Mouse (Mus musculus) midbrain, embryonic 15.5 days (tissue): Measurements from ENCODE around the gene Alkbh2. TPM values are rescaled to one million over a fixed set of nuclear protein-coding genes. Genes with fewer than 3 reads are reported as not detected.

Experiments used
- ATAC-seq: fragments of 200-750 bp; cut with Nextera tagmentation; replicated peaks from 2 replicates; pipeline ENCODE4 v1.8.0; 2017; ENCODE audit warnings: moderate TSS enrichment
- H3K27ac ChIP-seq: fragments of 300-500 bp; sonication (generic); 2 replicates; pipeline ENCODE4 v1.5.1; 2015; ENCODE audit warnings: mild to moderate bottlenecking, inconsistent platforms
- H3K27me3 ChIP-seq: fragments of 300-500 bp; sonication (generic); replicated peaks from 2 replicates; pipeline ENCODE4 v1.6.1; 2015; ENCODE audit warnings: inconsistent platforms
- H3K36me3 ChIP-seq: fragments of 300-500 bp; sonication (generic); replicated peaks from 2 replicates; pipeline ENCODE4 v1.6.1; 2015; ENCODE audit warnings: inconsistent platforms
- H3K4me1 ChIP-seq: fragments of 300-500 bp; sonication (generic); 2 replicates; pipeline ENCODE4 v1.6.1; 2015; ENCODE audit warnings: inconsistent platforms
- H3K4me2 ChIP-seq: fragments of 300-500 bp; sonication (generic); 2 replicates; pipeline ENCODE4 v1.6.1; 2015; ENCODE audit warnings: inconsistent platforms, mild to moderate bottlenecking, moderate library complexity
- H3K4me3 ChIP-seq: fragments of 300-500 bp; sonication (generic); 2 replicates; pipeline ENCODE4 v1.5.1; 2015; ENCODE audit warnings: mild to moderate bottlenecking, inconsistent platforms
- H3K9ac ChIP-seq: fragments of 300-500 bp; sonication (generic); 2 replicates; pipeline ENCODE4 v1.6.1; 2015; ENCODE audit warnings: mild to moderate bottlenecking, inconsistent platforms
- H3K9me3 ChIP-seq: fragments of 300-500 bp; sonication (generic); 2 replicates; pipeline ENCODE4 v1.6.1; 2016; ENCODE audit warnings: inconsistent platforms
- WGBS: fragments of 180-500 bp; shearing (Covaris S2); methylation state at CpG from one replicate; pipeline ENCODE4 v1.1.7; 2015; ENCODE audit warnings: mixed read lengths; 5-methylcytosine and 5-hydroxymethylcytosine counted together
- polyA plus RNA-seq: library from polyadenylated mRNA; unstranded; fragments of >200 nt; fragmentation: Nextera tagmentation; extraction: Ambion mirVana; gene quantifications from 2 replicates; pipeline ENCODE4 v1.2.1, GENCODE M21; 2015

The Alkbh2 gene
- polyA plus RNA-seq, 1 experiment from 2014 or later = 5.3 TPM

GRCm38 (mm10) chr5:114116586-114116985 is 11.4 kb downstream of the Alkbh2 start:
- Histone ChIP-seq H3K4me1 (no peaks in the 10 kb centered on the region), H3K4me3 (no peak overlapping the region), H3K27ac (no peak overlapping the region), H3K9me3 (no peaks in the 10 kb centered on the region), H3K27me3 (no peaks in the 10 kb centered on the region), H3K9ac (no peak overlapping the region), H3K36me3 (peaks cover 68% of the 10 kb centered on the region), H3K4me2 (no peak overlapping the region)
- ATAC-seq = no peak
- WGBS = 90% methylated on average over 7 of the region's 7 CpGs

DNA sequence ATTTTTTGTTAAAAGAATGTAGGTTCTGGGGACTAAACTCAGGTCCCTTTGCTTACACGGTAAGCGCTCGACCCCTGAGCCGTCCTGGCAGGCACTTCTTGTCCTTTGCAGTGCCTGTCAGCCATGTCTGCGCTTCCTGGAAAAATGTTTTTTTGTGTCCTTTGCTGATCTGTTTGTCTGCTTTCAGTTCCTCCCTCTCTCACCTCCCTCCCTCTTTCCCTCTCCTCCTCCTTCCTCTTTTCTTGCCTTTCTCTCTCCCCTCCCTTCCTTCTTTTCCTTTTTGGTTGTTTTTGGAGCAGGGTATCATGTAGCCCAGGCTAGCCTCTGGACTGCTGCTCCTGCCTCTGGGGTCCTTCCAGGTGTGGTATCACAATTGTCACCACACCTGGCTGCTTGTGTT is 13.0 kb downstream of the Alkbh2 start:
- Histone ChIP-seq H3K4me1 (no peaks in the 10 kb centered on the region), H3K27ac (no peak overlapping the region), H3K27me3 (no peaks in the 10 kb centered on the region), H3K36me3 (peaks cover 61% of the 10 kb centered on the region), H3K4me3 (no peak overlapping the region), H3K9me3 (no peaks in the 10 kb centered on the region), H3K4me2 (no peak overlapping the region), H3K9ac (no peak overlapping the region)
- WGBS = 82% methylated on average over 5 of the region's 5 CpGs
- ATAC-seq = no peak

DNA sequence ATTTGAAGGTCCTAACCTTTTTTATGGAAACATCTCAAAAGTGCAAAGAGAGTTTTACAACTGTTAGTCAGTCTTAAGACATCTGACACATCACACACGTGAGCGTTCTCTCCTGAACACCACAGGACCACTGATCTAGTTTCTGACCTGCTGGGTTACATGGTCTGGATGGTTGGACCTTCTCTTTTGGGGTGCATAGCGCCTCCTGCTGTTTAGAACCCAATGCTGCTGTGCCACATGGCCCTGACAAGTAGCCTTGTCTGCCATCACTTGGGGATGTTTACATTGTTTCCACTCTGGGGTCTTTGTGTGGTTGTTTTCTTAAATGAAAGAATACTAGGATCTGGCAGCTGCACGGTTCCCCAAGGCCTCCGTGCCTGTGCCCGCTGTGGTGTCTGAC is 14.7 kb downstream of the Alkbh2 start:
- H3K4me3 ChIP-seq = no peak overlapping the region
- H3K9ac ChIP-seq = no peak overlapping the region
- peaks cover 73% of the 10 kb centered on the region for H3K36me3 ChIP-seq
- no peak overlapping the region for H3K4me2 ChIP-seq
- H3K4me1 ChIP-seq = no peaks in the 10 kb centered on the region
- no peak for ATAC-seq
- H3K27me3 ChIP-seq = no peaks in the 10 kb centered on the region
- WGBS = 84% methylated on average over 6 of the region's 6 CpGs
- no peaks in the 10 kb centered on the region for H3K9me3 ChIP-seq
- H3K27ac ChIP-seq = no peak overlapping the region

GRCm38 (mm10) chr5:114106391-114106935 is 21.6 kb downstream of the Alkbh2 start:
- Histone ChIP-seq H3K9ac (no peak overlapping the region), H3K4me2 (no peak overlapping the region), H3K4me3 (no peak overlapping the region), H3K27ac (no peak overlapping the region), H3K27me3 (no peaks in the 10 kb centered on the region), H3K4me1 (peaks cover 12% of the 10 kb centered on the region), H3K9me3 (no peaks in the 10 kb centered on the region), H3K36me3 (peaks cover 52% of the 10 kb centered on the region)
- 93% methylated on average over 16 of the region's 16 CpGs for WGBS
- no peak for ATAC-seq

DNA sequence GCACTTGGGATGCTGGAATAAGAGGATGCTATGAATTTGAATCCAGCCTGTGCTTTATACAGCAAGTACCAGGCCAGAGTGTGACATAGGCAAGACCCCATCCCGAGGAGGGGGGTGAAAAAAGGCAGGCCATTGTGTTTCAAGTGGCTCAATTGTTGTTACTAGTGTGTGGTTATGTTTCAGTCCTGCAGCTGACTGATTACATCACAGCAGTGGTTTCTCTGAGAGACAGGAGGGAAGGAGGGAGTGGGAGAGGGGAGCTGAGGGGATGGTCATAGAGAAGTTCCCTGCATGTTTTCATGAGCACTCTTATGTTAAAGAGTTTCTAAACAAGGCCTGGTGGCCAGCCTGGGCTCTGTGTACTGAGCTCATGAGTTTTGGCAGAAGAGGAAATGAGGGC is 25.2 kb downstream of the Alkbh2 start:
- Histone ChIP-seq H3K4me2 (no peak overlapping the region), H3K36me3 (peaks cover 23% of the 10 kb centered on the region), H3K9ac (no peak overlapping the region), H3K4me3 (no peak overlapping the region), H3K27me3 (0 out of 2 replicates have a peak, but pooled peaks cover 3% of the 10 kb centered on the region), H3K9me3 (no peaks in the 10 kb centered on the region), H3K27ac (no peak overlapping the region), H3K4me1 (peaks cover 27% of the 10 kb centered on the region)
- WGBS = 78% methylated on average over 1 of the region's 1 CpGs
- no peak for ATAC-seq

GRCm38 (mm10) chr5:114101873-114102272 is 26.1 kb downstream of the Alkbh2 start:
- 84% methylated on average over 4 of the region's 4 CpGs for WGBS
- no peak for ATAC-seq
- Histone ChIP-seq H3K36me3 (peaks cover 17% of the 10 kb centered on the region; the same call in 1 of the 2 replicates), H3K9me3 (no peaks in the 10 kb centered on the region), H3K4me3 (no peak overlapping the region), H3K27me3 (0 out of 2 replicates have a peak, but pooled peaks cover 3% of the 10 kb centered on the region), H3K27ac (no peak overlapping the region), H3K4me1 (peaks cover 27% of the 10 kb centered on the region), H3K9ac (no peak overlapping the region), H3K4me2 (no peak overlapping the region)

GRCm38 (mm10) chr5:114100390-114101099 is 27.5 kb downstream of the Alkbh2 start:
- Histone ChIP-seq H3K36me3 (peaks cover 10% of the 10 kb centered on the region; the same call in 1 of the 2 replicates), H3K9ac (peak overlapping the region; percentile 94), H3K27me3 (0 out of 2 replicates have a peak, but pooled peaks cover 3% of the 10 kb centered on the region), H3K4me2 (peak overlapping the region; percentile 94), H3K9me3 (no peaks in the 10 kb centered on the region), H3K27ac (peak overlapping the region; percentile 86), H3K4me3 (peak overlapping the region; percentile 98), H3K4me1 (peaks cover 27% of the 10 kb centered on the region)
- ATAC-seq = peak; percentile 76
- WGBS = 3% methylated on average over 54 of the region's 64 CpGs

GRCm38 (mm10) chr5:114099709-114100389 is 28.2 kb downstream of the Alkbh2 start:
- H3K4me2 ChIP-seq = peak overlapping the region; percentile 94
- peak overlapping the region; percentile 94 for H3K9ac ChIP-seq
- H3K4me3 ChIP-seq = peak overlapping the region; percentile 98
- WGBS = 8% methylated on average over 37 of the region's 37 CpGs
- H3K9me3 ChIP-seq = no peaks in the 10 kb centered on the region
- H3K36me3 ChIP-seq = 0 out of 2 replicates have a peak, but pooled peaks cover 7% of the 10 kb centered on the region
- peaks cover 27% of the 10 kb centered on the region for H3K4me1 ChIP-seq
- 0 out of 2 replicates have a peak, but pooled peaks cover 3% of the 10 kb centered on the region for H3K27me3 ChIP-seq
- peak overlapping the region; percentile 86 for H3K27ac ChIP-seq
- ATAC-seq = peak; percentile 91

GRCm38 (mm10) chr5:114091057-114091807 is 36.8 kb downstream of the Alkbh2 start, which contains the start of gene Svop:
Svop (minus strand) TSS chr5:114091570.
- Histone ChIP-seq H3K4me3 (peak within 1 kb of the TSS; percentile 76), H3K4me1 (peaks cover 25% of the 10 kb centered on the region), H3K4me2 (peak within 1 kb of the TSS; percentile 54), H3K27ac (peak within 1 kb of the TSS; percentile 95), H3K9ac (peak within 1 kb of the TSS; percentile 79), H3K9me3 (no peaks in the 10 kb centered on the region), H3K27me3 (no peaks in the 10 kb centered on the region), H3K36me3 (no peaks in the 10 kb centered on the region)
- peak; percentile 88 for ATAC-seq
- WGBS = 2% methylated on average over 40 of the region's 40 CpGs

- no peaks in the 10 kb centered on the region for H3K27me3 ChIP-seq
Observed at GRCm38 (mm10) chr5:114090421-114091013, 37.5 kb downstream of the Alkbh2 start.

DNA sequence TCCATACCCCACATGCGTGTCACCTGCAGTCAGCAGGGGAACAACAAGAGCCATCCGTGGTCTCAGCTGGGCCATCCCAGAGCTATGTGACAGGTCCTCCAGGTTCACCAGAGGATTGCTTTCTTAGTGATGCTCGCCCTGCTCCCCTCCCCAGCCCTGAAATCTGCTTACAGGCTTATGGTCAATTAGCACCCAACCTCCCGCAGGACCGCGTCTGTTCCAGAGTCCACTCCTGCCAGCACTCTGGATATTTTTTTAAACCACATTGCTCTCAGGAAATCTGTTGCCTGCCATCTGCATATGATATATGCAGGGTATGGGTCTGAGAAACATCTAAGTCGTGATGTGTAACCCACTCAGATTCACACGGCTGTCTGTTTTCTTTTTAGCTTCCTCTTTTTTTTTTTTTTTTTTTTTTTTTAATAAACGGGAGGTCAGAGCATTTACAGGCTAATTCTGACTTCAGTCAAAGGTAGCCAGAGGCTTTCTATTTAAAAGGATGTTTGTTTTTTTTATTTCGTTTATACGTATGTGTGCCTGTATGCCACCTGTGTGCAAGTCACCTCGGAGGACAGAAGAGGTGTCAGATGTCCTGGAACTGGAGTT is 40.0 kb downstream of the Alkbh2 start:
- H3K27ac ChIP-seq = no peak overlapping the region
- H3K9ac ChIP-seq = no peak overlapping the region
- H3K9me3 ChIP-seq = no peaks in the 10 kb centered on the region
- H3K4me3 ChIP-seq = no peak overlapping the region
- H3K36me3 ChIP-seq = no peaks in the 10 kb centered on the region
- H3K27me3 ChIP-seq = no peaks in the 10 kb centered on the region
- 68% methylated on average over 12 of the region's 12 CpGs for WGBS
- no peak for ATAC-seq
- peaks cover 25% of the 10 kb centered on the region for H3K4me1 ChIP-seq
- no peak overlapping the region for H3K4me2 ChIP-seq

More at GRCm38 (mm10) chr5:114090421-114091013, 37.5 kb downstream of the Alkbh2 start:
- Histone ChIP-seq H3K4me2 (peak overlapping the region; percentile 54), H3K4me3 (peak overlapping the region; percentile 76), H3K9me3 (no peaks in the 10 kb centered on the region), H3K9ac (peak overlapping the region; percentile 79), H3K27ac (peak overlapping the region; percentile 95), H3K36me3 (no peaks in the 10 kb centered on the region), H3K4me1 (peaks cover 25% of the 10 kb centered on the region)
- peak; percentile 51 for ATAC-seq
- 5% methylated on average over 7 of the region's 7 CpGs for WGBS
